Mouse (Mus musculus): Measurements from ENCODE around the gene Npcd. TPM values are rescaled to one million over a fixed set of nuclear protein-coding genes. Genes with fewer than 3 reads are reported as not detected.
"Not testable (repeated sequence)": the region's sequence is repeated elsewhere in the genome, so short reads cannot be mapped to it uniquely, and the experiment has no call there.

Npcd gene
- polyA plus RNA-seq, 1 experiment from 2014 or later = not detected

DNA sequence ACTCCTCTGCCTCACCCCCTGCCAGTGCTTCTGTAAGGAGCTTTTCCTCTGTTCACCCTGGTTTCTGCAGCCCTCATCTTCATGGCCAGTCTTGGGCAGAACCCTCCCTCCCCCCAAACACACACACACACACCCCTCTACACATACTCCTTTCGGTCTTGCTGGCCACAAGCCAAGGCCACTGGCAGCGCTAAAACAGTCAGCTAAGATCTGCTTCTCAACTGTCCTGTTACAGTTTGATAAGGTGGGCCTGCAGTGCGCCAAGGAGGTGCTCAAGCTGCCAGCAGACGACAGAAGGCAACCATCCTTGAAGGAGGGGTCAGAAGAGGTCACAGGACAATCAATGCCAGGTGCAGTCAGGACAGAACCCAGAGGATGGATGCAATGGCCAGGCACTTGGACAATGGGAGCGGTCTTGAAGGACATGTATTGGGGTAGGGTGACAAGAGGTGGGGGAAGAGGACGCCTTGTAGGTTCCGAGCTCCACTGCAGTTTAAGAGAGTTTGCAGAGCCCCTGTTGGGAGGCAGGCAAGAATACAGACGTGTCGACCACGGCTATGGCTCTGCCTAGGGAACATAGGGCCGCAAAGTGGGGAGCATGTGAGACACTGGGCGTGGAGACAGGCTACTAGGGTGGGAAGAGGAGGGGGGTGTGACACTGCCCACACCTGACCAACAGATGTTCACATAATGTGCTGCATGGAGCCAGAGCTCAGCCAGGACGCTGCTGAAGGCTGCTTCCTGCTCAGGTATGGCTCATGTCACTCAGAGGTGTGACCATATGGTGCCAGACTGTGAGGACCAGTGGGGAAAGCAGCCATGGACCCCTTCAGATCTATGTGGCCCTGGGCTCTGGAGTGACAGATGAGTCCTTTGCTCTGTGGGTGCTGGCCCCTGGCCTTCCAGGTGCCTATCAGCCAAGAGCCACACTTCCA, 11.5 kb downstream of the Npcd start:
- H3K4me1 ChIP-seq (ENCODE audit: control insufficient read depth in 2 of 2, insufficient read depth in 2 of 2, low read length in 2 of 2) = peaks cover 4 to 18% of the 10 kb centered on the region in 2 experiments
- 46% methylated on average over 13 of the region's 13 CpGs for WGBS
- ATAC-seq (ENCODE audit: insufficient number of reproducible peaks, insufficient read depth, low FRiP score, low read depth) = no peak; the same call in 1 of the 2 replicates
- H3K4me3 ChIP-seq (ENCODE audit: control insufficient read depth in 1 of 2, insufficient read depth in 1 of 2, low read depth in 1 of 2, low read length in 2 of 2) = no peak overlapping the region
- H3K9ac ChIP-seq (ENCODE audit: low read length) = peak overlapping the region; percentile 25; the same call in 1 of the 2 replicates
- H3K36me3 ChIP-seq (ENCODE audit: control insufficient read depth, insufficient read depth, low read length) = peaks cover 30% of the 10 kb centered on the region
- no peaks in the 10 kb centered on the region for H3K27me3 ChIP-seq (ENCODE audit: control insufficient read depth, insufficient read depth, low read length)
- no peak overlapping the region for H3K27ac ChIP-seq (replicated peaks in 1 of 2; ENCODE audit: control insufficient read depth in 1 of 2, insufficient read depth in 1 of 2, low read depth in 2 of 2, low read length in 2 of 2)
- peaks cover 5% of the 10 kb centered on the region; the same call in 1 of the 2 replicates for H3K9me3 ChIP-seq (ENCODE audit: control insufficient read depth, low read length)
- no peak overlapping the region for H3K4me2 ChIP-seq (ENCODE audit: low read length)

GRCm38 (mm10) chr15:79818325-79818724, 15.7 kb downstream of the Npcd start:
- H3K27ac ChIP-seq (replicated peaks in 1 of 2; ENCODE audit: control insufficient read depth in 1 of 2, insufficient read depth in 1 of 2, low read depth in 2 of 2, low read length in 2 of 2) = no peak overlapping the region
- peaks cover 5% of the 10 kb centered on the region; the same call in 1 of the 2 replicates for H3K9me3 ChIP-seq (ENCODE audit: control insufficient read depth, low read length)
- no peak overlapping the region for H3K4me3 ChIP-seq (ENCODE audit: control insufficient read depth in 1 of 2, insufficient read depth in 1 of 2, low read depth in 1 of 2, low read length in 2 of 2)
- H3K36me3 ChIP-seq (ENCODE audit: control insufficient read depth, insufficient read depth, low read length) = peaks cover 6% of the 10 kb centered on the region
- H3K27me3 ChIP-seq (ENCODE audit: control insufficient read depth, insufficient read depth, low read length) = 0 out of 2 replicates have a peak, but pooled peaks cover 3% of the 10 kb centered on the region
- no peak overlapping the region for H3K9ac ChIP-seq (ENCODE audit: low read length)
- H3K4me2 ChIP-seq (ENCODE audit: low read length) = no peak overlapping the region
- peaks cover 2 to 13% of the 10 kb centered on the region in 2 experiments for H3K4me1 ChIP-seq (ENCODE audit: control insufficient read depth in 2 of 2, insufficient read depth in 2 of 2, low read length in 2 of 2)
- WGBS = 72% methylated on average over 4 of the region's 4 CpGs
- ATAC-seq (ENCODE audit: insufficient number of reproducible peaks, insufficient read depth, low FRiP score, low read depth) = no peak

DNA sequence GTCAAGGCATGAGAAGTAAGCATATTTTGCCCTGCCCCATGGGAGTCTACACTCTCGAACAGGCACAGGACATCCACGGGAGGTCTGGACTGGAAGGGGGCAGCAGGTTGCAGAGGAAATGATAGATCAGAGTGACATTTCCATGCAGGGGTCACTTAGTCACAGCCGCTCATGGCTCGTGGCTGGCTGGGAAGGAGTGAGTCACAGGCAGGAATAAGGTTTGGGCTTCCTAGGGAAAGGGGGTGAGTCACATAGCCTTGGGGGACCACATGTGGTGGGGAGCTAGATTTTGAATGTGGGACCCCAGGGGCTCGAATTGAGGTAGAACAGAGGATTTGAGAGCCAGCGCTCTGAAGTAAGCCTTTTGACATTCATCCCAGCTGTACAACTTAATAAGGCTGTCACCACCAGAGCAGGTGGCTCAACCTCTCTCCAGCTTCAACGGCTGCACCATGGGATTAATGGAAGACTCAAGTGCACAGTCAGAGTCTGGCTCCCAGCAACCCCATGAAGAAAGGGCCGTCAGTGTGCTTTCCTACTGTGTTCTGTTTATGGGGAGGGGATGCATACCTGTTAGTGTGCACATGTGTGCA, 20.3 kb downstream of the Npcd start:
- H3K4me2 ChIP-seq (ENCODE audit: low read length) = no peak overlapping the region
- H3K4me3 ChIP-seq (ENCODE audit: control insufficient read depth in 1 of 2, insufficient read depth in 1 of 2, low read depth in 1 of 2, low read length in 2 of 2) = no peak overlapping the region
- no peak overlapping the region for H3K9ac ChIP-seq (ENCODE audit: low read length)
- 46% methylated on average over 8 of the region's 8 CpGs for WGBS
- no peak overlapping the region for H3K27ac ChIP-seq (replicated peaks in 1 of 2; ENCODE audit: control insufficient read depth in 1 of 2, insufficient read depth in 1 of 2, low read depth in 2 of 2, low read length in 2 of 2)
- no peaks in the 10 kb centered on the region for H3K4me1 ChIP-seq (ENCODE audit: control insufficient read depth in 2 of 2, insufficient read depth in 2 of 2, low read length in 2 of 2)
- peaks cover 6% of the 10 kb centered on the region; the same call in 1 of the 2 replicates for H3K27me3 ChIP-seq (ENCODE audit: control insufficient read depth, insufficient read depth, low read length)
- no peaks in the 10 kb centered on the region for H3K36me3 ChIP-seq (ENCODE audit: control insufficient read depth, insufficient read depth, low read length)
- peaks cover 5% of the 10 kb centered on the region; the same call in 1 of the 2 replicates for H3K9me3 ChIP-seq (ENCODE audit: control insufficient read depth, low read length)
- ATAC-seq (ENCODE audit: insufficient number of reproducible peaks, insufficient read depth, low FRiP score, low read depth) = no peak

GRCm38 (mm10) chr15:79812840-79813239, 21.2 kb downstream of the Npcd start:
- peaks cover 12% of the 10 kb centered on the region for H3K27me3 ChIP-seq (ENCODE audit: control insufficient read depth, insufficient read depth, low read length)
- H3K4me3 ChIP-seq (ENCODE audit: control insufficient read depth in 1 of 2, insufficient read depth in 1 of 2, low read depth in 1 of 2, low read length in 2 of 2); H3K36me3 ChIP-seq (ENCODE audit: control insufficient read depth, insufficient read depth, low read length); H3K9ac ChIP-seq (ENCODE audit: low read length); H3K4me2 ChIP-seq (ENCODE audit: low read length); H3K9me3 ChIP-seq (ENCODE audit: control insufficient read depth, low read length); H3K4me1 ChIP-seq (ENCODE audit: control insufficient read depth in 2 of 2, insufficient read depth in 2 of 2, low read length in 2 of 2); ATAC-seq (ENCODE audit: insufficient number of reproducible peaks, insufficient read depth, low FRiP score, low read depth); H3K27ac ChIP-seq (replicated peaks in 1 of 2; ENCODE audit: control insufficient read depth in 1 of 2, insufficient read depth in 1 of 2, low read depth in 2 of 2, low read length in 2 of 2): not testable (repeated sequence)
- 68% methylated on average over 2 of the region's 2 CpGs for WGBS

GRCm38 (mm10) chr15:79810997-79811396, 23.0 kb downstream of the Npcd start:
- H3K27me3 ChIP-seq (ENCODE audit: control insufficient read depth, insufficient read depth, low read length) = peaks cover 30% of the 10 kb centered on the region
- H3K4me1 ChIP-seq (ENCODE audit: control insufficient read depth in 2 of 2, insufficient read depth in 2 of 2, low read length in 2 of 2) = no peaks in the 10 kb centered on the region
- H3K9me3 ChIP-seq (ENCODE audit: control insufficient read depth, low read length) = no peaks in the 10 kb centered on the region
- ATAC-seq (ENCODE audit: insufficient number of reproducible peaks, insufficient read depth, low FRiP score, low read depth) = no peak
- no peak overlapping the region for H3K4me2 ChIP-seq (ENCODE audit: low read length)
- no peaks in the 10 kb centered on the region for H3K36me3 ChIP-seq (ENCODE audit: control insufficient read depth, insufficient read depth, low read length)
- H3K27ac ChIP-seq (replicated peaks in 1 of 2; ENCODE audit: control insufficient read depth in 1 of 2, insufficient read depth in 1 of 2, low read depth in 2 of 2, low read length in 2 of 2) = no peak overlapping the region
- 65% methylated on average over 4 of the region's 4 CpGs for WGBS
- no peak overlapping the region for H3K9ac ChIP-seq (ENCODE audit: low read length)
- H3K4me3 ChIP-seq (ENCODE audit: control insufficient read depth in 1 of 2, insufficient read depth in 1 of 2, low read depth in 1 of 2, low read length in 2 of 2) = no peak overlapping the region

DNA sequence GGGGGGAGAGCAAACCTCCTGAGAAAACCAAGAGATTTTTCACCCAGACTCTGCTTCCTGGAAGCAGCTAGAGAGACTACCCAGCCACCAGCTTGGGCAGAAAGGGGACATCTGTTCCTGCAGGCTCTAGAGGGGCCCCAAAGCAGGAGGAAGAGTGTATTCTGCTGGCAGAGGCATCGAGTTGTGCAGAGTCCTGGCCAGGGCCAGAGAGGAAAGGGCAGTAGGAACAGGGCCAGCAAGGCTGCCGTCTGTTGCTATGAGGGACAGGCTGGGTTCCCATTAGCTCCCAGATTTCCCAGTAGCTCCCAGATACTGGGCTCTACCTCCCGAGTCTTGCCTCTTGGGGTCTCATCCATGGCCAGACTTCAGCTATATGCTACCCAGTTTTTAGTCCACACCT, 24.0 kb downstream of the Npcd start:
- Histone ChIP-seq H3K36me3 (ENCODE audit: control insufficient read depth, insufficient read depth, low read length) (no peaks in the 10 kb centered on the region), H3K4me1 (ENCODE audit: control insufficient read depth in 2 of 2, insufficient read depth in 2 of 2, low read length in 2 of 2) (no peaks in the 10 kb centered on the region), H3K9ac (ENCODE audit: low read length) (no peak overlapping the region), H3K27me3 (ENCODE audit: control insufficient read depth, insufficient read depth, low read length) (peaks cover 40% of the 10 kb centered on the region), H3K27ac (replicated peaks in 1 of 2; ENCODE audit: control insufficient read depth in 1 of 2, insufficient read depth in 1 of 2, low read depth in 2 of 2, low read length in 2 of 2) (no peak overlapping the region), H3K4me2 (ENCODE audit: low read length) (no peak overlapping the region), H3K4me3 (ENCODE audit: control insufficient read depth in 1 of 2, insufficient read depth in 1 of 2, low read depth in 1 of 2, low read length in 2 of 2) (no peak overlapping the region), H3K9me3 (ENCODE audit: control insufficient read depth, low read length) (no peaks in the 10 kb centered on the region)
- 45% methylated on average over 3 of the region's 3 CpGs for WGBS
- ATAC-seq (ENCODE audit: insufficient number of reproducible peaks, insufficient read depth, low FRiP score, low read depth) = no peak

DNA sequence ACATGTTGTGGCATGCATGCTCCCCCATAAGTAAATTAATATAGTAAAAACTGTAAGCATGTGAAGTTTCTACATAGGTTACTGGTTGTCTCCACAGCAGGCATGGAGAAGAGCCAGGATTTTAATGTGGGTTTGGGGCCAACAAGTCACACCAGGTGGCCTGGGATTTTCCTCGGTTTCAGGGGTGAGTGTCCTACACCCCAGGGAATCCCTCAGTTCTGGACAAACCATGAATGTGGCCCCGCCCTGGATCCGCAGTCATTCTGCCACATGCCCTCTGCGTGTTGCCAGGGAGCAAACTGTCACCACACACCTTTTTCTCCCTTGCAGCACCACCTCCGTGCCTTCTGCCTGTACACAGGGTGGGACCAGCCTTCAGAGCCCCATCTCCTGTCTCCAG, 25.4 kb downstream of the Npcd start:
- H3K4me3 ChIP-seq (ENCODE audit: control insufficient read depth in 1 of 2, insufficient read depth in 1 of 2, low read depth in 1 of 2, low read length in 2 of 2) = no peak overlapping the region
- H3K9ac ChIP-seq (ENCODE audit: low read length) = no peak overlapping the region
- H3K27me3 ChIP-seq (ENCODE audit: control insufficient read depth, insufficient read depth, low read length) = peaks cover 50% of the 10 kb centered on the region
- H3K4me1 ChIP-seq (ENCODE audit: control insufficient read depth in 2 of 2, insufficient read depth in 2 of 2, low read length in 2 of 2) = peaks cover 0 to 5% of the 10 kb centered on the region in 2 experiments; a peak in 1 of 4 replicates
- WGBS = 57% methylated on average over 5 of the region's 5 CpGs
- no peak overlapping the region for H3K4me2 ChIP-seq (ENCODE audit: low read length)
- H3K27ac ChIP-seq (replicated peaks in 1 of 2; ENCODE audit: control insufficient read depth in 1 of 2, insufficient read depth in 1 of 2, low read depth in 2 of 2, low read length in 2 of 2) = no peak overlapping the region
- ATAC-seq (ENCODE audit: insufficient number of reproducible peaks, insufficient read depth, low FRiP score, low read depth) = no peak
- H3K9me3 ChIP-seq (ENCODE audit: control insufficient read depth, low read length) = no peaks in the 10 kb centered on the region
- H3K36me3 ChIP-seq (ENCODE audit: control insufficient read depth, insufficient read depth, low read length) = no peaks in the 10 kb centered on the region

All from heart, embryonic 14.5 days (tissue).